Mouse (Mus musculus) right cerebral cortex, postnatal 4 days (tissue): ENCODE measurements around the gene 9430015G10Rik.
A peak's percentile ranks its signal among the peaks of the same experiment; 100 is the strongest.

ENCODE experiments used
- DNase-seq: peaks from one replicate; pipeline ENCODE4 v3.0.0-alpha.2; 2022

9430015G10Rik gene

DNA sequence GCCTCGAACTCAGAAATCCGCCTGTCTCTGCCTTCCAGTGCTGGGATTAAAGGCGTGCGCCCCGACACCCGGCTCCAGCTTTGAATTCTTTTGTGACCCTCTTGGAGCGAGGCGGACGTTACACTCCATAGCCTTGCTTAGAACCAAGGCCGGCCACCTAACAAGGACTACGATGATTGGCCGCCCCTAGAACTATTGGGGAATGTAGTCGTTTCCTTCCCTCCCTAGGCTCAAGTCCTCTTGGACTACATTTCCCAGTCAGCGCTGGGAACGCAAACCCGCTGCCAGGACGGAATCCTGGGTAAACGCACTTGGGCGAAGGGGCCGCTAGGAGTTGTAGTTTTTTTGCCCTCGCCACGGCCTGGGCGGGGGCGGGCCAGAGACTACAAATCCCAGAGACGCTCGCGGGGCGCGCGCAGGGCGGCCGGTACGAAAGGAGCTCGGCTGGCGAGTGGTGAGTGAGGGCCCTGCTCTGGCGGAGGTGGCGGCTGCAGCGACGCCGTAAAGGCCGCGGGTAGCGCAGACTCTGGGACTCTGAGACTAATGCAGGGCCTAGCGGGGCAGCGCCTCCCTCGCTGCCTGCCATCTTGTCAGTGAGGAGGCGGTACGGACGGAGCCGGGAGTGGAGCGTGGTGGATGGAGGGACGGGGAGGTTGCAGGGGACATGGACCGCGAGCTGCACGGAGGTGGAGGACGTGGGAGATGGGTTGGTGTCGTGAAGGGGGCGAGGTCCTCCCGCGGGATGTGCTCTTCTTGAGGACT, at the start of gene 9430015G10Rik:
Gene 9430015G10Rik, plus strand, starts transcription at position 413 of the 762 bp plus-strand sequence.
- peak; percentile 96 for DNase-seq

DNA sequence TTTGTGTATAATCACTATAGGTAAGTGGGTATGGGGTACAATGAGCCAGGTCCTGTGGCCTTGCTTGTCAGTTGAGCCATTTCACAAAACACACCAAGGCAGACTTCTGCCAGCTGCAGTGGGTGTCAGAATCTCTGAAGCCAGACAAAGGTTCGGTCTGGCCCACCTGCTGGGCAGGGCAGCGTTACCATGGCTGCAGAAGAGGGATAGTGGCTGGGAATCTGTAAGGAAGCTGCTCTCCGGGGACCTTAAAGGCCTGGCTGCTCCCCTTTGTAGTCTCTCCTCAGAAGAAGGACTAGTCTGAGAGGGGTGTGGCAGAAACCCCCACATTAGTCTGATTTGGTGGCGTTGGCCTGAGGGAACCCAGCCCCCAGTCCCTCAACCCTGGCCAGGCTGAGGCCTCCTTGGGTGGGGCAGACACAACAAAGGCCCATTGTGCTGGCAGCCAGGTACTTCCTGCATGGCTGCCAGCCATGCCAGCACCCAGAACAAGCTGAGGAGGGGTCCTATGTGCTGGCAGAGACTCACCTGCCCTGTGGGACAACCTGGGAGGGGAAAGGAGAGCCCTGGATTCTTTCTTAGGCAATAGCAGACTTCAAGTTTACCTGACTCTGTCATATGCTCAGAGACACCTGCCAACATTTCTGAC, 45.8 kb upstream of the 9430015G10Rik start:
- no peak for DNase-seq

DNA sequence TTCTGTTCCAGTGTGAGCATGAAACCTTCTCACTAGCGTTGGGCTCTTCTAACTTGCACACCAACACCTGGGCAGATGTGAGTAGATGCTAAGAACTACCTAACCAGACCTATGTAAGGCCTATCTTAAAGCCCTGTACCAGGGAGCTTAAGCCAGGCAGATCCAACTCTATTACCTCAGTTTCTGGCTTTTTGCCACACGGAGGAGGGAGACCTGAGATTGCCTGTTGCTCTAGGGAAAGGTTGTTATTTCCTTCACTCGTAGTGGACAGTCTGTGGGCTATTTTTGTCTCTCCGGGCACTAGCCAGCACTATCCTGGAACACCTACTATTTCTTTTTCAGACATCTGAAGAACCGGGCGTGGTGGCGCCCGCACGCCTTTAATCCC, 45.3 kb upstream of the 9430015G10Rik start:
- DNase-seq, result no peak

DNA sequence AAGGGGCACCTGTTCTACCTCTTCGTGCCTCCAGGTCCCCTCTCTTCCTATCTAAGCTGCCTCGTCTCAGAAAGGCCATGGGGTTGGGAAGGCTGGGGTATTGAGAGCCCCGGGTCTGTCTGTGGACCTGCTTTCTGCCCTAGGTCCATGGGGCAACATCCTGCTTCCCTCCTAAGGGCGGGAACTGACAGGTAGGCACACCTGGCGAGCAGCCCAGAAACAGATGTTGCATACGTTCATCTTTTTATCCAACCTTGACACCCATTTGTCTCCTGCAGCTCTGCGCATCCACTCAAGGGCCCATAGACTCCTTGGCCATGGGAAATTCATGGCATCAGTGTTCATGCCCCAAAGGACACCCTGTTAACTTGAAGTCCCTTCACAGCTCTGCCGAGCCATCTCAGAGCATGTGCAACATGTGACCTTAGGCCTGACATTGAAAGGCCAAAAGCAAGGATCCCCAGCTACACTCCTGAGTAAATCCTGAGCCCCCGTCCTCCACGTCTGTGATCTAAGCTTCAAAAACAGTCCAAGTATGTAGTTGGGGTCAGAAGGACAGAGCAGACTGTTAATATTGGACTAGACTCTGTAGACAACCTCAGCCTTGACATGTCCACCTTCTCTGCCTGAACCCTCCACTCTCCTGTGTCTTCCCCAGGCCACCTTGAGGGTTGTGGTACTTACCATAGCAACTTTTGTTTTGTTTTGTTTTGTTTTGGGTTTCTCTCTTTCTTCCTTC, 44.5 kb upstream of the 9430015G10Rik start:
- no peak for DNase-seq

DNA sequence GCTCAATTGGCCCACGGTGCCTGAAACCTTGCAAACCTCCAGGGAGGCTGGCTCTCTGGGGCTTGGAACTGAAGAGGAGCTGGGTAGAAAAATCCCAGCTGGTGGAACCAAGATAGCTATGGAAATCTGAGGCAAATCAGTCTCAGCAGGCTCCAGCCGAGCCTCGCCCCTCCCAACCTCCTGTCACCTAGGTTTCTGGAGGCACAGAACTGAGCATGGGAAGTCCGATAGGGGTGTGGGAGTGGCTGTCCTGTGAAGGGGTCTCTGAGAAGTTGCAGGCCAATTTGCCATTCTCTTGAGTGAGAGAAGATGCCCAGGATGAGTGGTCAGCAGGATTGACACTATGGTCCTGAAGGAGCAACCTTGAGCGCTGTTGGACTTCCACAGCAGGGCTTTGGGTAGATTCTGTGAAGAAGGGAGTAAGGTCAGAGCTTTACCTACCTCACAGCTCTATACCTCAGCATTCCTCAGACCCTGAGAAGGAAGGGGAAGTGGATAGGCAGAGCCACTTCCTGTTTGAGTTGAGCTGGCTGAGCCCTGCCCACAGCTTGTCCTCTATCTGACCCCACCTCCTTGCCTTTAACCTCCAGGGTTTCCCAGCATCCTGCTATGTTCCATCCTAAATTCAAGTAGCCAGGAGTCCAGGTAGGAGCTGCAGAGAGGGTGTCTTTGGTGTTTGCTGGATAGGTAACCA, 42.4 kb upstream of the 9430015G10Rik start:
- DNase-seq, result no peak

DNA sequence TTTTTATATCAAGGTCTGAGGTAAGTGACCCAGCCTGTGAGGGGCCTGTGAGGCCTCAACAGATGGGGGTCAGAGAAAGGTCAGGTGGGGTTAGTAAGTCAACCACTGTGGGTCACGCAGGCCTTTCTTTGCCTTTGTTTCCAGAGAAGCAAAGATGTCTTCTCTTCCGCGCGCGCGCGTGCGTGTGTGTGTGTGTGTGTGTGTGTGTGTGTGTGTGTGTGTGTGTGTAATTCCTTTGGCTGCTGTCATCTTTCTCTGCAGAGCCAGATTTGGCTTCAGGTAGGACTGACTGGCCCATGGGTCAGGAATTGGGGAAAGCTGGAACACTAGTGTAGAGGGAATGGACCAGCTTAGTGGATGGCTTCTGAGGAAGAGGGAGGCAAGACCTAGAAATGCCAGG, 40.1 kb upstream of the 9430015G10Rik start:
- no peak for DNase-seq

DNA sequence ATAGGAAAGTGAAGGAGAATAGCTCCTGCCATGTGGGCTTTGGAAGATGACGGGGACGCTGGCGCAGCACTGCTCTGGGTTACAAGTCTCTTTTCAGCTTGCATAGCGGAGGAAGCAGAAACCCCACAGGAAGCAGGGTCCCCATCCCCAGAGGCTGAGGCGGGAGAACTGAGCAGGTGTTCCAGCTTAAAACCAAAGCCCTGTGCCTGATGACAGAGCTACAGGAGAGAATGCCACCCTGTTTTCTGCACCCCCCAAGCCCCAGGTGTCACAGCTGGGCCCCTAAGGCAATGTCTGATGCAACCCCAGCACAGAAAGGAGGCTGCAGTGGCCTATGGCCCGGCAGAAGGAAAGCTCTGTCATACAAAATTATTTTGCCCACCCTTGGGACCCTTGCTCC, 39.5 kb upstream of the 9430015G10Rik start:
- no peak for DNase-seq

DNA sequence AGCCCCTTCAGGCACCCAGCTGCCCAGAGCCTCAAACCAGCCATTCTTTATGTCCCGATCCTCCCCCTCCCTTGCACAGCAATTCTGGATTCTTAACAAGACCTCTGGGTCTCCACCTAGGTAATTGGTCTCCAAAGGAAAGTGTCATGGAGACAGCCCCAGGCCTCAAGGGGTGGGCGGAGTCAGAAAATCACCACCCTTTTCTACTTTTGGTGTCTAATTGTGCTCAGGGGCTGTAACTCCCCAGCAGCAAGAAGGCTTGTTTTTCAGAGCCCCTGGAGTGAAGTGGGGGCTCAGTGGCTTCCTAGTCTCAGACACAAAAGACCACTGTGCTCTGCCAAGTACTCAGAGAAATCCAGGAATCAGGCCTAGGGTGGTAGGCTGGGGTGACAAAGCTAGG, 39.1 kb upstream of the 9430015G10Rik start:
- no peak for DNase-seq

DNA sequence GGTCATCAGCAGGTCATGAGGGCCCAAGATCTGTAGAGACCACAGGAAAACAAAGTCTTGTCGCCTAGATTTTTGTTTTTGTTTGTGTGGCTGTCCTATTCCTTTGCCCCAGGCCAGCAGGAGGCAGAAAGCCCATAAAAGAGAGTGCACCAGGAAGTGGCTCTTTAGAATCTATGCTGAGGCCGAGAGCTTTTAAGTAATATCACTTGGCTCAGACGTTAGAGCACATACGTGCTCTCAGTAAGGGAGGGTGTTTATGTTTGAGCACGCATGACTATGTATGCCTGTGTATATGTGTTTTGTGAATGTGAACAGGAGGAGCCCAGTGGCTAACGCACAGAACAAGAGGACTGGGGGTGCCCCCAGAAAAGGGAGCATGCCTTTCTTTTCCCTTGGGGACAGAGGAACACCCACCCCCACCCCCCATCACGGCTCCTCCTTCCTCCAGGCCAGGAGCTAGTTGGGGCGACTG, 32.8 kb upstream of the 9430015G10Rik start:
- no peak for DNase-seq

DNA sequence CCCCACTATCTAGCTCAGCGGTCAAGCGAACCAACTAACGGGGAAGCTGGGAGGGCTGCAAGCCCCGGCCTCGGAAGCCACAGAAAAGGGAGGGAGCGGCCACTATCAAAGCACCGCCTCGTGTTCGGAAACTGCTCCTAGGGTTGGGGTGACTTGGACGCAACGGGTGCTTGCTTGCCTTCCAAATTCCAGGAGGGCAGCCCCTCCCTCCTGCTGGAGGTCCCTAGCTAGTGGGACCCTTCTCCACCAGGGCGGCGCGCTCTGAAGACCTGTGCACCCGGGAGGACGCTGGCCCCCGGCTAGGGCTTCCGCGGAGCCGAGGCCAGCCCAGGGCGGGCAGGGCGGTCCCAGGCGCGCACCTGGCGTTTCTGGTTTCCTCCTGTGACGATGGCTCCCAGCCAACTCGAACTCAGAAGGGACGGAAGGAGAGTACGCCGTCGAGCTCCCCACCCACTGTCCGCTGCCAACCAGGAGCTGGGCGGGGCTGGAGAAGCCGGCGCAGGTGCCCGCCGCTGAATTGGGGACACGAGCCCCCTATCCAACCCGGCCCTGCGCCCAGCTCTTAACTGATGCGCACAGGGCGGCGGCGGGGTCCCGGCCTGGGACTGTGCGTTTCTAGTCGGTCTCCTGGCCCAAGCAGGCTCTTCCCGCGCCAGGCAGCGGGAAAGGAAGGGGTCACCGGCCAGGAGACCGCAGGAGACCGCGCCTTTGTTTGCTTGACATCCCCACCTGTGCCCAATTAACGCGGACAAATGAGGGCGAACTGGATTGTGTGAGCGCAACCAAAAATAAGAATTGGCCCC, 32.1 kb upstream of the 9430015G10Rik start:
- peak; percentile 20 for DNase-seq

DNA sequence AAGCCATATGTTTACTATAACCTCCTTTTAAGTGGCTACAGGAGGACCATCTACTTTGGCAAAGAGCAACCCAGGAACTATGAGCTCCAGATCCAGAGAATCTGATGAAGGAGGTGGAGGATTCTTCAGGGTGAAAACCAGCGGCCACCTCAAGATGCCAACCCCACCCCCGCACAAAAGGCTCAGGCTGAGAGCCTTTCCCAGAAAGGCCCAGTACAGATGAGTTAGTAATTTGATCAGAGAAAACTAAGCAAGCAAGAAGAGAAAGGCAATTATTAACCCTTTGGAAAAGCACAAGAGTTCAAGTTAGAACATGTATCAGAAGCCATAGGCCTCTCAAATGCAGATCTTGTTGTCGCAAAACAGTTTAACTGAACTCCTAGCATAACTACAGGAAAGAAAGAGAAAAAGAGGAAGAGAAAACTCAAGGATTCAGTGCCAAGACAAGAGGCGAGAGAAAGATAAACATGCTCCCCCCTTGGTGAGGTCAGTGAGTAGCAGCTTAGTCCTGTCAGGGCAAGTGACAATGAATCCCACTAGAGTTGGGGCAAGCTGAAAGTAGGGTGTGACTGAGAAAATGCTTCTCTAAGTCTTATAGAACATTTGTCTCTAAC, 27.1 kb upstream of the 9430015G10Rik start:
- no peak for DNase-seq

DNA sequence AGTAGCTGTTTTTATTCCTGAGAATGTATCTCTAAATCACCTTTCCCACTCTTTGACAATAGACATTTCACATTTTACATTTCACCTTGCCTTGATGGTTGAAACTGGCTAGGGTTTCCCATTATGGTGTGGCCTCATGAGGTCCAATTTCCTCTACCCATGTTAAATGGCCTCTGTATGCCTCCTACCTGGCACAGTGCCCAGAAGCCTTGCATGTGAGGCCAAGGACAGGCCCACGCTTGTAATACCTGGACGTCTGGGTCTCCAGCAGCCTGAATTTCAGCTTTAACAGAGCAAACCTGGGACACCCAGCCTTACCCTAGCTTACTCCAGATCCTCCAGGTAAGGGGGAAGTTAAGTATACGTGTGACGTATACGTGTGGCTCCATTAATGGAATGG, 26.4 kb upstream of the 9430015G10Rik start:
- no peak for DNase-seq

DNA sequence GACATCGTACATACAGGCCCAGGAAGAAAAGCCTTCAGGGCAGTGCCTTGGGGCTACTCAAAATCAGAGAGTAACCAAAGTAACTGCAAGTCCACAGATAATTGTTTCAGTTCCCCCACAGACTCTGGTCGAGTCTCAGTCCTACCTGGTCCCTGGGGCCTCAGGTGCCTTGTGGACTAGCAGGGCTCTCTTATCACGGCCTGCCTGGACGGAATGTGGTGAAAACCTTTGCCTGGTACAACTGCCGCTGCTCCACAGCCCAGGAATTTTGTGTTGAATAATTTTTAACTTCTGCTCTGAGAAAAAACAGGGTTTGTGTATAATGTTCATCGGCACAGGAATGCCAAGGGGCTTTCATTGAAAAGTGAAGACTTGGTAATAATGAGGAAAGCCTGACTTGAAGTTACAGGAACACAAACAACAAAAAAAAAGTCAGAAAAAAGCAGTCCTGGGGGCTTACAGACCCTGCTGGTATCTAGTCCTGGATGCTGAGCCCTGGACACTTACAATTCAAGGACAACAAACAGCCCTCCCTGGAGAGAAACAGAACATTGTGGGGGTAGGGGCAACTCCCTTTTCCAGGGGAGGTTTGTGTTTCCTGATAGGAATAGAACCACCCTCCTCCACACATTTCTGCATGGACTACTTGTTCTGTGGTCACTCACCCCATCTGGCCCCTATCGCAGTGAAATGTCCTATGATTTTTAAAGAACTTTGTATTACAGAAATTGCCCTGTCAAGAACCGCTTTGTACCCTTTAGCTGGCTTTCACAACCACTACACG, 25.5 kb upstream of the 9430015G10Rik start:
- no peak for DNase-seq

DNA sequence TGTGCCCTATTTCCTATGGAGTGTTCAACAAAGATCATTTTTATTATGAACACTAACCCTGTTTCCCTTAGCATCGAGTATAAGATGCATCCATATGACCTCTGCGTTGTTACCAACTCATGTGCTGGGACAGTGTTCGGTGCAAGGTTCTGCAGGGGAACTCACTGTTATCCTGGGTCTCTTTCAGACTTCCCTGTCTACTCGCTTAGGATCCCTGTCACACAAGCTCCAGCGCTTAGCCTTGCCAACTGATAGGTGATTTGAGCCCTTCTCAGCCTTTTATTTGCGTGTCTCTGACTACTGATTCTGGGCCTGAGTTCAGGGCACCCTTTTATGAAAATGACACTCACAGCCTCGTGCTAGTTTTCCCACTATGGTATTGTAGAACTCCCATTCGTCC, 24.5 kb upstream of the 9430015G10Rik start:
- DNase-seq, result no peak

DNA sequence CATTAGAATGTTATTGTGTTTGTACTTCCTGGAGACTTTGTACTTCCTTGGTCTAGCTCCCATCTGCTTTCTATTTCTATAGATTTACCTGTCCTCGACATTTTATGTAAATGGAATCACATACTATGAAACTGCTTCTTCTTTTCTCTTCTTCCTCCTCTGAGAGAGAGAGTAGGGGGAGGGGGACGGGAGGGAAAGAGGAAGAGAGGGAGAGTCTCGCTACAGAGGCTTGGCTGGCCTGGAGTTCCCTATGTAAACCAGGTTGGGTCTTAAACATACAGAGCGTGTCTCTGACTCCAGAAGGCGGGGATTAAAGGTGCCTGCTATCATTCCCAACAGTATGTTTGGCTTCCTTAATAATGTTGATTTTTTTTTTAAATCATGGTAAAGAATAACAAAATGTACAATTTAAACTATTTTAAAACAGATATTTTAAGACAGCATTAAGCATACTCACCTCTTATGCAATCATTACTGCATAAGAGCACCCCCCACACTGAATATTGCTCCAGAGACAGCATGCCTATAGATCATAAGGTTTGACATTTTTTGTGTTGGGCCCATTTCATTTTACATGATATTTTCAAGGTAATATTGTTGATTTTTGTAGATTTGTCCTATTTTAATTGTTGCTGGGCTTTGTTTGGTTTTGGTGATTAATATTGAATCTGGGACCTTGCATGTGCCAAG, 22.2 kb upstream of the 9430015G10Rik start:
- no peak for DNase-seq

DNA sequence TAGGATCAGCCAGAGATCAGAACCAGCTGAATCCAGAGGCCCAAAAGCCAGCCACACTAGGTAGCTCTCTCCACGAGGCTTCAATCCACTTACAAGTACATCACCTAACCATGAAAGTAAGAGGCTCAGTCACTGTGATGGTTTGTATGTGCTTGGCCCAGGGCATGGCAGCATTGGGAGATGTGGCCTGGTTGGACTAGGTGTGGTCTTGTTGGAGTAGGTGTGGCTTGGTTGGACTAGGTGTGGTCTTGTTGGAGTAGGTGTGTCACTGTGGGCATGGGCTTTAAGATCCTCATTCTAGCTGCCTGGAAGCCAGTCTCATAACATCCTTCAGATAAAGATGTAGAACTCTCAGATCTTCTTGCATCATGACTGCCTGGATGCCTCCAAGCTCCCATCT, 18.5 kb upstream of the 9430015G10Rik start:
- no peak for DNase-seq

DNA sequence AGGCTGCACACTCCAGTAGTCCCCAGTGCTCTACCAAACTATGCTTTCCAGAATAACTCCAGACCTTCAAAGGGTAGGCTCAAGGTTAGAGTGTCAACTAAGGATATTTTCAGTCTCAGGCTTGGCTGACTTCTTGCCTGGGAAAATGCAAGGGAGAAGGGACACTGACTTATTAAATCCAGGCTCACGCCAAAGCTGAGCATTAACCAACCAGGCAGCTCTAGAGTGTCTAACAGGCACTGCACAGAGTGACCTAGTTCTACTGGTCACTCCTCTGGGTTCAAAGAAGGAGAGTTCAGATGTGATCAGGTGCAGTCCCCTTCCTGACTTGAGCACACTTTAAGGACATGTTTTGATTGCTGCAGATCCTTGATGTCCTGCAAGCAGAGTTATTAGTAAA, 17.0 kb upstream of the 9430015G10Rik start:
- no peak for DNase-seq

DNA sequence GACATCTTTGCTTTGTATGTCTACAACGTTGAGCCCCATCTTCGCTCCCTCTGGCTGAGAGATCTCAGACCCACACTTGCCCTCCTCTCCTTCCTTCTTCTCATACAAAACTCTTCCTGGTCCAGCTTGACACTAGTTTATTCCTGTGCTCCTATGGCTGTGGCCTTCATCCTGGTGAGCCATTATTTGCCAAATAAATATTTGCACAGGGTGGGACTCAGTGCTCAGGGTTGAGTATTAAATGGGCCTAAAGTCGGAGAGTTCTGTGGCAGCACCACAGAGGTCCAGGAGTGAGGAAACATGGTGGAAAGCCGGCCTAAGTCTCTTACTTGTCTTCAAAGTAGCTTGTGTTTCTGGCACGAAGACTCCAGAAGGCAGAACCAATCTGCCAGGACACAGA, 16.0 kb upstream of the 9430015G10Rik start:
- no peak for DNase-seq

DNA sequence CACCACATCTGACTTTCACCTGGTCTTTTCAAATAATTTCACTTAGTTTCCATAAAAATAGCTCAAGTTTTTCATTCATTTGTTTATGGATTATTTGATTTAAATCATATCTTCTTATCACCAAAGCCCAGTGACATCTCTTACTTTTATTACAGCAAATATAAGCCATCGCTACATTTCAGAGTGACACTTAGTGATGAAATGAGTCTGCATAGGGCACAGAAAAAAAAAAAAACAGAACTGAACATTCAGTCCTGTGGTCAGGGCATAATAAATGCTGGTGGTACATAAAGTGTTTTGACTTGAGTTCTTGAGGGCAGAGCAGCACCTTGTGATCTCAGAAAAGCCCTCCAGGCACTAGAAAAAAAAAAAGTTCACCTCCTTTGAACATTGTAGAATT, 13.6 kb upstream of the 9430015G10Rik start:
- no peak for DNase-seq

DNA sequence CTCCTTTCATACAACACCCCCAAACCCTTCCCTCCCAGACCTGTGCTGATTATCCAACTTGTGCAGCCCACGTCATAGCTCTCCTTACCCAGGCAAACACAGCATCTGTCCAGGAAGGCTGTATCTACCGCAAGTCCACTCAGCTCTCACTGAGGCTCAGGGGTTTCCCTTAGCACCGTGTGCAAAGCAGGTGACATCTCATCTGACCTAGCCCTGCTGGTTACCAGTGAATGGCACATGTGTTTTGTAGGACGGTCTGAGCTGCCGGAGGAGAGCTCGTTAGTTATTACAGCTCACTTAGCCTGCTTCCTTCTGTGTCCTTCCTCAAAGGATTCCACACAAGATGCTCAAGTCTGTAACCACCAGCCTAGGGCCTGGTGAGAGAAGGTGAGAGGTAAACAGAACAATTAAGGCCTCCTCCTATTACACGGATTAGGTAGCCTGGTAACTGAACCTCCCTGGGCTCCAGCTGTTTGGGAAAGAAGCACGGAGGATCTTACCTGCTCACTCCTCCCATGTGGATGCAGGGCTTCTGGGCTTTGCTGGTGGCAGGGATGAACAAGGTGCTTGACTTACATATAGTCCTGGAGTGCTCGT, 11.9 kb upstream of the 9430015G10Rik start:
- DNase-seq, result no peak
